Mouse (Mus musculus): ENCODE results near the gene Nr2c2ap. TPM values are rescaled to one million over a fixed set of nuclear protein-coding genes. Genes with fewer than 3 reads are reported as not detected.

The Nr2c2ap gene
- polyA plus RNA-seq, 1 experiment from 2014 or later, result 29.1 TPM

DNA sequence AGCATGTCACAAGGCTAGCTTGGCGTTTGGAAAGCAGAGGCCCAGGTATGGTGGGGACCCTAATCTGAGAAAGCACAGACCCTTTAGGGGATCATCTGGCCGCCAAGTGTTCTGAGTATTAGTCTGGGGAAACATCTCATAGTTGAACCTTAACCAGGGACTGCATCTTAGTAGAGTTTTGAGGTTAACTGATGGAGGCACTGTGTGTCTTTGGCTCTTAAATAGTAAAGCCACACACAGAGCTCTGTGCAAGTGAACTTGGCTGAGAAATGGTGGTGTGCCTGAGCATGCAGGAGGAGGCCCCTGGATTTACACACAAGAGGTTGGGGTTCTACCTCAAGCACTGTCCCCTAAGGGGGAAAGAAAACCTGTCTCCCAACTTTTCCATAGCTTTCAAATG, 47.1 kb downstream of the Nr2c2ap start:
- Histone ChIP-seq H3K4me1 (ENCODE audit: control insufficient read depth, insufficient read depth, low read length) (peaks cover 3% of the 10 kb centered on the region), H3K36me3 (ENCODE audit: control insufficient read depth, insufficient read depth, low read length) (peaks cover 27% of the 10 kb centered on the region), H3K27ac (ENCODE audit: low read length) (no peak overlapping the region), H3K9ac (replicated peaks; ENCODE audit: low read depth, low read length) (no peak overlapping the region), H3K9me3 (ENCODE audit: control insufficient read depth, low read depth, low read length) (no peaks in the 10 kb centered on the region), H3K4me2 (replicated peaks; ENCODE audit: low read depth, low read length) (no peak overlapping the region), H3K4me3 (ENCODE audit: low read depth, low read length) (no peak overlapping the region), H3K27me3 (ENCODE audit: control insufficient read depth, insufficient read depth, low read length) (no peaks in the 10 kb centered on the region)
- WGBS, result 86% methylated on average over 2 of the region's 2 CpGs
- ATAC-seq (ENCODE audit: insufficient number of reproducible peaks, insufficient read depth, low FRiP score, low read depth), result no peak

DNA sequence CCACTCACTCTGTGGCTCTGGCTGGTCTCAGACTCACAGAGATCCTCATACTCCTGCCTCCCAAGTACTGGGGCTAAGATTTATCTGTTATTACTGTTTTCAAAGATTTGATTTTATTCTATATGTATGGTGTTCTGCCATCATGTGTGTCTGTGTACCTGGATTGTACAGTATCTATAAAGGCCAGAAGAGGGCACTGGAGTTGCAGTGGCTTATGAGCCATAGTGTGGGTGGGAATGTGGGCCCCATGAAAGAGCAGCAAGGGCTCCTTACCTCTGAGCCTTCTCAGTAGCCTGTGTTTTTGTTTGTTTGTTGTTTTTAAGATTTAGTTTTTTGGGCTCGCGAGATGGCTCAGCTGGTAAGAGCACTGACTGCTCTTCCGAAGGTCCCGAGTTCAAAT, 47.9 kb downstream of the Nr2c2ap start:
- Histone ChIP-seq H3K4me2 (replicated peaks; ENCODE audit: low read depth, low read length) (no peak overlapping the region), H3K27ac (ENCODE audit: low read length) (no peak overlapping the region), H3K4me1 (ENCODE audit: control insufficient read depth, insufficient read depth, low read length) (no peaks in the 10 kb centered on the region), H3K27me3 (ENCODE audit: control insufficient read depth, insufficient read depth, low read length) (no peaks in the 10 kb centered on the region), H3K36me3 (ENCODE audit: control insufficient read depth, insufficient read depth, low read length) (peaks cover 27% of the 10 kb centered on the region), H3K9ac (replicated peaks; ENCODE audit: low read depth, low read length) (no peak overlapping the region), H3K9me3 (ENCODE audit: control insufficient read depth, low read depth, low read length) (no peaks in the 10 kb centered on the region), H3K4me3 (ENCODE audit: low read depth, low read length) (no peak overlapping the region)
- ATAC-seq (ENCODE audit: insufficient number of reproducible peaks, insufficient read depth, low FRiP score, low read depth), result no peak
- WGBS, result 97% methylated on average over 4 of the region's 4 CpGs

GRCm38 (mm10) chr8:70181212-70181902, 50.2 kb downstream of the Nr2c2ap start:
- 69% methylated on average over 16 of the region's 16 CpGs for WGBS
- Histone ChIP-seq H3K4me2 (replicated peaks; ENCODE audit: low read depth, low read length) (no peak overlapping the region), H3K4me3 (ENCODE audit: low read depth, low read length) (no peak overlapping the region), H3K4me1 (ENCODE audit: control insufficient read depth, insufficient read depth, low read length) (no peaks in the 10 kb centered on the region), H3K9me3 (ENCODE audit: control insufficient read depth, low read depth, low read length) (no peaks in the 10 kb centered on the region), H3K27me3 (ENCODE audit: control insufficient read depth, insufficient read depth, low read length) (no peaks in the 10 kb centered on the region), H3K9ac (replicated peaks; ENCODE audit: low read depth, low read length) (no peak overlapping the region), H3K36me3 (ENCODE audit: control insufficient read depth, insufficient read depth, low read length) (peaks cover 27% of the 10 kb centered on the region), H3K27ac (ENCODE audit: low read length) (no peak overlapping the region)
- ATAC-seq (ENCODE audit: insufficient number of reproducible peaks, insufficient read depth, low FRiP score, low read depth), result 0 out of 2 replicates have a peak, but pooled peaks have one; percentile 19

GRCm38 (mm10) chr8:70181903-70182252, 50.7 kb downstream of the Nr2c2ap start:
- no peak overlapping the region for H3K4me3 ChIP-seq (ENCODE audit: low read depth, low read length)
- H3K27ac ChIP-seq (ENCODE audit: low read length), result no peak overlapping the region
- H3K27me3 ChIP-seq (ENCODE audit: control insufficient read depth, insufficient read depth, low read length), result no peaks in the 10 kb centered on the region
- H3K4me2 ChIP-seq (replicated peaks; ENCODE audit: low read depth, low read length), result no peak overlapping the region
- H3K36me3 ChIP-seq (ENCODE audit: control insufficient read depth, insufficient read depth, low read length), result peaks cover 27% of the 10 kb centered on the region
- WGBS, result 26% methylated on average over 2 of the region's 2 CpGs
- no peaks in the 10 kb centered on the region for H3K9me3 ChIP-seq (ENCODE audit: control insufficient read depth, low read depth, low read length)
- 0 out of 2 replicates have a peak, but pooled peaks have one; percentile 12 for ATAC-seq (ENCODE audit: insufficient number of reproducible peaks, insufficient read depth, low FRiP score, low read depth)
- no peaks in the 10 kb centered on the region for H3K4me1 ChIP-seq (ENCODE audit: control insufficient read depth, insufficient read depth, low read length)
- H3K9ac ChIP-seq (replicated peaks; ENCODE audit: low read depth, low read length), result no peak overlapping the region

- Histone ChIP-seq H3K9me3 (ENCODE audit: control insufficient read depth, low read depth, low read length) (no peaks in the 10 kb centered on the region), H3K9ac (replicated peaks; ENCODE audit: low read depth, low read length) (no peak overlapping the region), H3K27me3 (ENCODE audit: control insufficient read depth, insufficient read depth, low read length) (no peaks in the 10 kb centered on the region), H3K27ac (ENCODE audit: low read length) (no peak overlapping the region), H3K4me2 (replicated peaks; ENCODE audit: low read depth, low read length) (no peak overlapping the region), H3K36me3 (ENCODE audit: control insufficient read depth, insufficient read depth, low read length) (peaks cover 23% of the 10 kb centered on the region), H3K4me1 (ENCODE audit: control insufficient read depth, insufficient read depth, low read length) (no peaks in the 10 kb centered on the region), H3K4me3 (ENCODE audit: low read depth, low read length) (no peak overlapping the region)
- ATAC-seq (ENCODE audit: insufficient number of reproducible peaks, insufficient read depth, low FRiP score, low read depth), result no peak
- WGBS, result 81% methylated on average over 4 of the region's 4 CpGs
These were observed 52.1 kb downstream of the Nr2c2ap start for GRCm38 (mm10) chr8:70183194-70183593.

Small RNAs within 50 kb of the gene (microRNA-seq; reads per million reads assigned to microRNA genes)
- gene Mir7066, result not detected

Other genes starting within 250 kb of the Nr2c2ap start
- gene Cilp2, start 243.6 kb upstream of the Nr2c2ap start, polyA plus RNA-seq (2014; fragmentation: Nextera tagmentation; extraction: Ambion mirVana), result 0.42 and 0.64 TPM in 2 replicates
- 3.4 and 3.9 TPM in 2 replicates for gene Tssk6, start 229.1 kb upstream of the Nr2c2ap start, polyA plus RNA-seq (2014; fragmentation: Nextera tagmentation; extraction: Ambion mirVana)
- 190 and 202 TPM in 2 replicates for gene Ndufa13, start 228.8 kb upstream of the Nr2c2ap start, polyA plus RNA-seq (2014; fragmentation: Nextera tagmentation; extraction: Ambion mirVana)
- 3.7 and 4.9 TPM in 2 replicates for gene Yjefn3, start 228.6 kb upstream of the Nr2c2ap start, polyA plus RNA-seq (2014; fragmentation: Nextera tagmentation; extraction: Ambion mirVana)
- 46.5 and 49.6 TPM in 2 replicates for gene Gatad2a, start 134.9 kb upstream of the Nr2c2ap start, polyA plus RNA-seq (2014; fragmentation: Nextera tagmentation; extraction: Ambion mirVana)
- 53.4 and 58.5 TPM in 2 replicates for gene Mau2, start 88.6 kb upstream of the Nr2c2ap start, polyA plus RNA-seq (2014; fragmentation: Nextera tagmentation; extraction: Ambion mirVana)
- gene Sugp1, start 88.5 kb upstream of the Nr2c2ap start, polyA plus RNA-seq (2014; fragmentation: Nextera tagmentation; extraction: Ambion mirVana), result 35.3 and 40.1 TPM in 2 replicates
- 0.70 and 2.0 TPM in 2 replicates for gene Tm6sf2, start 58.4 kb upstream of the Nr2c2ap start, polyA plus RNA-seq (2014; fragmentation: Nextera tagmentation; extraction: Ambion mirVana)
- not detected in 2 replicates for gene Hapln4, start 47.9 kb upstream of the Nr2c2ap start, polyA plus RNA-seq (2014; fragmentation: Nextera tagmentation; extraction: Ambion mirVana)
- gene Ncan, start 10.5 kb upstream of the Nr2c2ap start, polyA plus RNA-seq (2014; fragmentation: Nextera tagmentation; extraction: Ambion mirVana), result 1.9 and 2.1 TPM in 2 replicates
- gene Rfxank, start 7.8 kb downstream of the Nr2c2ap start, polyA plus RNA-seq (2014; fragmentation: Nextera tagmentation; extraction: Ambion mirVana), result 12.1 and 20.0 TPM in 2 replicates
- 45.9 and 57.4 TPM in 2 replicates for gene Borcs8, start 8.2 kb downstream of the Nr2c2ap start, polyA plus RNA-seq (2014; fragmentation: Nextera tagmentation; extraction: Ambion mirVana)
- 0.32 TPM in 1 of 2 replicates, not detected in the other for gene Mef2b, start 8.4 kb downstream of the Nr2c2ap start, polyA plus RNA-seq (2014; fragmentation: Nextera tagmentation; extraction: Ambion mirVana)
- 45.3 and 49.4 TPM in 2 replicates for gene Tmem161a, start 41.0 kb downstream of the Nr2c2ap start, polyA plus RNA-seq (2014; fragmentation: Nextera tagmentation; extraction: Ambion mirVana)
- gene Slc25a42, start 81.0 kb downstream of the Nr2c2ap start, polyA plus RNA-seq (2014; fragmentation: Nextera tagmentation; extraction: Ambion mirVana), result 3.9 and 4.2 TPM in 2 replicates
- 30.7 and 34.6 TPM in 2 replicates for gene Sugp2, start 102.9 kb downstream of the Nr2c2ap start, polyA plus RNA-seq (2014; fragmentation: Nextera tagmentation; extraction: Ambion mirVana)
- gene Armc6, start 103.1 kb downstream of the Nr2c2ap start, polyA plus RNA-seq (2014; fragmentation: Nextera tagmentation; extraction: Ambion mirVana), result 23.2 and 27.0 TPM in 2 replicates
- gene Homer3, start 151.5 kb downstream of the Nr2c2ap start, polyA plus RNA-seq (2014; fragmentation: Nextera tagmentation; extraction: Ambion mirVana), result 30.8 and 33.7 TPM in 2 replicates
- 44.3 and 45.0 TPM in 2 replicates for gene Ddx49, start 171.2 kb downstream of the Nr2c2ap start, polyA plus RNA-seq (2014; fragmentation: Nextera tagmentation; extraction: Ambion mirVana)
- gene Cope, start 171.2 kb downstream of the Nr2c2ap start, polyA plus RNA-seq (2014; fragmentation: Nextera tagmentation; extraction: Ambion mirVana), result 320 and 341 TPM in 2 replicates
- 5.4 and 5.7 TPM in 2 replicates for gene Cers1, start 184.4 kb downstream of the Nr2c2ap start, polyA plus RNA-seq (2014; fragmentation: Nextera tagmentation; extraction: Ambion mirVana)
- 0.35 and 1.6 TPM in 2 replicates for gene Gdf1, start 198.5 kb downstream of the Nr2c2ap start, polyA plus RNA-seq (2014; fragmentation: Nextera tagmentation; extraction: Ambion mirVana)
- gene Upf1, start 221.9 kb downstream of the Nr2c2ap start, polyA plus RNA-seq (2014; fragmentation: Nextera tagmentation; extraction: Ambion mirVana), result 17.0 and 17.1 TPM in 2 replicates
- gene Comp, start 242.2 kb downstream of the Nr2c2ap start, polyA plus RNA-seq (2014; fragmentation: Nextera tagmentation; extraction: Ambion mirVana), result 0.38 TPM in 1 of 2 replicates, not detected in the other